Mouse (Mus musculus) heart, adult 11 months (tissue): ENCODE results near the gene Ddn.

Experiments used
- DNase-seq: peaks from one replicate; pipeline ENCODE4 v3.0.0; 2022

Ddn gene

GRCm38 (mm10) chr15:98796803-98797595 lies 12.3 kb downstream of the Ddn start:
- peak; percentile 94 for DNase-seq

- no peak for DNase-seq
These were observed 16.1 kb downstream of the Ddn start for GRCm38 (mm10) chr15:98793141-98793698.

- no peak for DNase-seq
These were observed 16.9 kb downstream of the Ddn start for GRCm38 (mm10) chr15:98792233-98793020.

DNA sequence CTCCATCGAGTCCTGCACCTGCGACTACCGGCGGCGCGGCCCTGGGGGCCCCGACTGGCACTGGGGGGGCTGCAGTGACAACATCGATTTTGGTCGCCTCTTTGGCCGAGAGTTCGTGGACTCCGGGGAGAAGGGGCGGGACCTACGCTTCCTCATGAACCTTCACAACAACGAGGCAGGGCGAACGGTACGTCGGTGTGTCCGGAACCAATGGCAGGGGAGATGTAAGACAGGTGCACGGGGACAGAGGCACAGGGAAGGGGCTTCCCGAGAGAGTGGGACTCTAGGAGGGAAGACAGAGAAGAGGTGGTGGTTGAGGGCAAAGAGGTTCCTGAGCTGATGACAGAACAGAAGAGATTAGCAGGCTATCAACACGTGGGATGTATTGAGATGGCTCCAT lies 17.5 kb downstream of the Ddn start:
- no peak for DNase-seq

DNA sequence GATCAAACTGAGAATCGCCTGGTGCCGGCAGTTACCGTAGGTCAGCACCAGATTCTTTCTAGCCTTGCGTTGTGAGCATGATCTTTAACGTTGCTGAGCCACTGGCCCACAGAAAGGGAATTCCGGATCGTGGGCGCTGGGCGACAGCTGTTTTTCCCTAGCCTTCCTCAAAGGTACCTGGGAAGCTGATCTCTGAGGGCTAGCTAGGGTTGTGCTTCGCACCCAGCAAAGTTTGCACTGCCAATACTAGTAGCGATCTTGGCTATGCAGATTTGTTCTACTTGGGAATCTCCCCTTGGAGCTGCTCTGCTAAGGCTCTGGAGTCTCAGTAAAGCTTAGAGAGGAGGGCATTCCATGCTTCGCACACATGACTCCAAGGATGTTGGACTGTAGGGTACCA lies 18.1 kb downstream of the Ddn start:
- no peak for DNase-seq

DNA sequence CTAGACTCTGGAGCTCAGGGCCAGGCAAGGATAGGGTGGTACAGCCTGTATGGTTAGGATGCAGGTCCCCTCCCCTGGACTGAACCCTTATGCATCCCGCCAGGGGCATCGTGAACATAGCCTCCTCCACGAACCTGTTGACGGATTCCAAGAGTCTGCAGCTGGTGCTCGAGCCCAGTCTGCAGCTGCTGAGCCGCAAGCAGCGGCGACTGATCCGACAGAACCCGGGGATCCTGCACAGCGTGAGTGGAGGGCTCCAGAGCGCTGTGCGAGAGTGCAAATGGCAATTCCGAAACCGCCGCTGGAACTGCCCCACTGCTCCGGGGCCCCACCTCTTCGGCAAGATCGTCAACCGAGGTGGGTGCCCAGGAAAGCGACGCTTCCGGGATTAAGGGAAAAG lies 18.5 kb downstream of the Ddn start:
- DNase-seq, result no peak

DNA sequence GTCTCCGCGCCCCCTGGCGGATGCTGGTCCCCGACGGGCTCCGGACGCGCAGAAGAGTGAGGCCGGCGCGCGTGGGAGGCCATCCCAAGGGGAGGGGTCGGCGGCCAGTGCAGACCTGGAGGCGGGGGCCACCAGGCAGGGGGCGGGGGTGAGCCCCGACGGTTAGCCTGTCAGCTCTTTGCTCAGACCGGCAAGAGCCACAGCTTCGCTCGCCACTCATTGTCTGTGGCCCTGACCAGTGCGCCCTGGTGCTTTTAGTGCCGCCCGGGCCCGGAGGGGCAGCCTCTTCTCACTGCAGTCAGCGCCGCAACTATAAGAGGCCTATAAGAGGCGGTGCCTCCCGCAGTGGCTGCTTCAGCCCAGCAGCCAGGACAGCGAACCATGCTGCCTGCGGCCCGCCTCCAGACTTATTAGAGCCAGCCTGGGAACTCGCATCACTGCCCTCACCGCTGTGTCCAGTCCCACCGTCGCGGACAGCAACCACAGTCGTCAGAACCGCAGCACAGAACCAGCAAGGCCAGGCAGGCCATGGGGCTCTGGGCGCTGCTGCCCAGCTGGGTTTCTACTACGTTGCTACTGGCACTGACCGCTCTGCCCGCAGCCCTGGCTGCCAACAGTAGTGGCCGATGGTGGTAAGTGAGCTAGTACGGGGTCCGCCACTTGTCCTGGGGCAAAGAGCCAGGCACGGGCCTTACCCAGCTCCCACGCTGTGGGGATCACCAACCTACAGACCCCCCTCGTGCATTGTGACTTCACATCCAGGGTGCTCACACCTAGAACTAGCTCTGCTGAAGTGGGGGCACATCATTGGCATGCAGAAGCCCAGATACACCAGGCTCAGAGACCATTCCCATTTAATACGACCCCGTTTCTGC lies 19.4 kb downstream of the Ddn start, which contains the start of gene Wnt1:
Wnt1 (plus strand) TSS at position 197 of the 875 bp plus-strand sequence.
- no peak for DNase-seq

DNA sequence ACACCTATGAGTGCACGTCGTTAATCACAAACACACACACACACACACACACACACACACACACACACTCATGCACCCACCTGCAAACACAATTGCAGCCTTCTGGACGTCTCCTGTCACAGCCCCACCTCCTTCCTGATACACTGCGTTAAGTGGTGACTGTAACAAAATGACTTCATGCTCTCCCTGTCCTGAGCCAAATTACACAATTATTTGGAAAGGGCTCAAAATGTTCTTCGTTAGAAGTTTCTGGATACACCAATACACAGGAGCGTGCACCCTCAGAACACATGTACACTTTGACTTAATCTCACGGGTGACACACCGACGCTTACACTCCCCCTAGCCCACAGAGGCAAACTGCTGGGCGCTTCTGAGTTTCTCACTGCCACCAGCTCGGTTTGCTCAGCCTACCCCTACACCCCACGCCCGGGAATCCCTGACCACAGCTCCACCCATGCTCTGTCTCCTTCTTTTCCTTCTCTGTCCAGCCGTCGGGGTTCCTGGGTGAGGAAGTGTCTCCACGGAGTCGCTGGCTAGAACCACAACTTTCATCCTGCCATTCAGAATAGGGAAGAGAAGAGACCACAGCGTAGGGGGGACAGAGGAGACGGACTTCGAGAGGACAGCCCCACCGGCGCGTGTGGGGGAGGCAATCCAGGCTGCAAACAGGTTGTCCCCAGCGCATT lies 20.2 kb downstream of the Ddn start:
- DNase-seq, result no peak

GRCm38 (mm10) chr15:98787930-98788329 lies 21.4 kb downstream of the Ddn start:
- no peak for DNase-seq

DNA sequence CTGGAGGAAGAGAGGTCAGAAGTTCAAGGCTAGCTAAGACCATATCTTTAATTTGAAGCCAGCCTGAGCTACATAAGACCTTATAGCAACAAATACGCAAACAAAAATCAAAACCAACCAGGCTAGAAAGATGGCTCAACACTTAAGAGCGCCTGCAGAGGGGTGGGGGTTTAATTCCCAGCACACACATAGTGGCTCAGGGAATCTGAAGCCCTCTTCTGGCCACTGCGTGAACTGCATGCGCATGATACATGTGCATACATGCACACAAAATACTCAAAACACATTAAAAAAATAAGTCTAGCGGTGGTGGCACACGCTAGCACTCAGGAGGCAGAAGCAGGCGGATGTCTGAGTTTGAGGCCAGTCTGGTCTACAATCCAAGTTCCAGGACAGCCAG lies 23.5 kb downstream of the Ddn start:
- DNase-seq, result no peak

DNA sequence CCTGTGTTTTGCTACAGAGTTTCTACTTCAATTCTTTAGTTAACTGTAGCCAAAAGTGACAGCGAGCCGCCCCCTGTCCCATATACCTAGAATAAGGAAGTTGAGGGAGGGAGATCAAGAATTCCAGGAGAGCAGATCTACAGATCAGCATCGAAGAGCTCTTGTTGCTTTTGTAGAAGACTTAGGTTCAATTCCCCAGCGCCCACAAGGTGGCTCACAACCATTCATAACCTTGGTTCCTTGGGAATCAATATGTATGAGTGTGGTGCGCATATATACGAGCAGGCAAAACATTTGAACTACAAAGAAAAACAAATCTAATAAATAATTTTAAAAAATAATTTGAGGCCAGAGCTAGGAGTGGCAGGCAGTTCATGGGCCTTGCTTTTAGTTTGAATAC lies 28.1 kb downstream of the Ddn start:
- no peak for DNase-seq

DNA sequence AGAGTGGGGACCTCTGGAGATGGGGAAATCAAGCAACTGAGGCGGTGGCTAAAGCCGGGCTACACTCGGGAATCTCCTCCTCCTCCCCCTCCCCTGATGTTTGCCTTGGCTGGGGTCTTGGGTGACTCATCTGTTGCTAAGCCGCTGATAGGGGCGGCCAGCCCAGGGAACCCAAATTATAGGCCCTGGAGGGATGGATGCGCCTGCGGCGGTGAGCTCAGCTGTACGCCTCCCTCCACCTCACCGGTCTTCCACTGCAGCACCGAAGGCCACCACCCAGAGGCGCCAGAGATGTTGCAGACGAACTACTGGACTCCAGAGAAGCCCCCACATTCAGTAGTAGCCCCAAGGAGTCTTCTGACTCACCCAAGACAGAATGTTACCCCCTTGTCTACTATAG lies 28.7 kb downstream of the Ddn start:
- DNase-seq, result peak; percentile 96

DNA sequence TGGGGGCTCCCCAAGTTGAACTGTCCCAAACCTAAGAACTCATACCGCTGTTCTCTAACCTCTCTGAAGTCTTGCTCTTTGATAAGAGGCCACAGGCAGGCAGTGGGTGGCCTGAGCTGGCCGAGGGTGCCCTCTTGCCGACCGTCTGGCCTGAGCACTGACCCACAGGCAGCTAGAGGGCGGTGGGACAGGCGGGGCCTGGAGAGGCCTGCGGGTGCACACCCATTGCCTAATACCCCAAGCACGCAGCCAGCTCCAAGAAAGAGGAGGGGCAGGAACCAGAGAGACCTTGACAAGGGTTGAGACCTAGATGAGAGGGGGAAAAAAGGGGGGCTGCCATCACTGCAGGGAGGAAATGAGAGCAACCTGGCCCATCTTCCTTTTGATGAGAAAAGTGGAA lies 29.2 kb downstream of the Ddn start:
- peak; percentile 96 for DNase-seq

GRCm38 (mm10) chr15:98778806-98779205 lies 30.5 kb downstream of the Ddn start:
- no peak for DNase-seq

DNA sequence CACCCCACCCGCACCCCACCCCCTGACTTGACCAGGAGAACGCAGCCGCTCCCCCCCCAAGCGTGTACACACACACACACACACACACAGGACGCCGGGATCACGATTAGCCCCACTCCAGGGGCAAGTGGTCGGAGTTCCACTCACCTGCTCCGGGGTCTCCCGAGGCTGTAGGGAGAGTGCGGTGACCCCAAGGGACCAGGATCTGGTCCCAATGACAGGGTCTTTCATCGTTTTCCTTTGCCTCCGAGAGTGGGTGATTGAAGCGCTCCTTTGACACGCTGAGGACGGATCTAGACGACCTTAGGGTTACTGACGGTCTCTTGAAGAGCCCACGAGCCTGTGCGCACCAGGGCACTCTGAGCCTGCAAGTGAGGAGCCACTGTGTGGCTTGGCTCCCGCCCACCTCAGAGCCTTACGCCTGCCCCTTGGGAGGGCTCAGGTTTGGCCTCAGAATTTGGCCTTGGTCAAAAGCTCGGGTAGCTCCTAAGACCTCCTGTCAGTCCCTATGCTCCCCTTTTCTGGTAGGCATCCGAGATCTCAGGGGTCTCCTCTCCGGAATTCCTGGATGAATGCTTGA lies 31.0 kb downstream of the Ddn start:
- DNase-seq, result no peak

DNA sequence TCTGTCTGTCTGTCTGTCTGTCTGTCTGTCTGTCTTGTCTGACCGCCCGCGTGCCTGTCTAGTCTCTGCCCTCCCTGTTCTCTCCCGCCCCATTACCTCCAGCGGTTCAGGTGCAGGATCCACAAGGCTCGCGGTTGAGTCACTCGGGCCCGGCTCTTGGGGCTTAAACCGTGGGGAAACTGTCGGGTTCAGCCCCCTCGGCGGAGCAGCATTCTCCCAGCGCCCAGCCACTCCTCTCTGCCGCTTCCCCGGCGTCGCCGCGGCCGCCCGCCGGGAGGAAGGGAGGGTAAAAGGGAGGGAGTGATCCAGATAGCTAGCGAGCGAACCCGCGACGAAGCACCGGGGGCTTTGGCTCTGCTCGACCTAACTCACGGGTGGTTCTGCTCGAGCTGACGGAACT lies 31.5 kb downstream of the Ddn start, which contains the start of gene Wnt10b:
Wnt10b (minus strand) TSS at position 389 of the 400 bp plus-strand sequence.
- no peak for DNase-seq

DNA sequence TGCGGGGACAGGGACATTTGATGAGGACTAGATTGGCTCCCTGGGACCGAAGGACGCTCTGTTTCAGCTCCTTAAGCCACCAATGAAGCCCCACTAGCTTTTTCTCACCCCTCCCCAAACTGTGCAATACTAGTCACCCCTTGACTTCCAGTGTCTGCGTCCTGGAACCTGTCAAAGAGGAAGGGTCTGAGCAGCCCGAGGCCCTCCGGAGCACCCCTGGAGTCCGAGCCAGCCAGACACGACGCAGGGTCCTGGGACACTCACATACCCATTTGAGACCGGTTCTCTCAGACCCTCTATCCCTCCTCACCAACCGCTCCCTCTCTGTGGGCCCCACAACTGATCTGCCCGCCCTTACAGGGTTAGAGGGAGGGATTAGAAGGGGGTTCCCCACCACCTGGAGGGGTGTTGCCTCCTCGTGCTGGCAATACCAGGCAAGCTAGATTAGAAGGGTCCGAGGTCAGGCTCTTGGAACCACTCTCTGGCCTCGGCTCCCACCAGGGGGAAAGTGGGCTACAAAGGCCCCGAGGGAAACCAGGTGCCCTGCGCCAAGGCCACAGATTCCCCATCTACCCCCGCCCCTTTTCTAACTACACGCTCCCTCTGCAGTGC lies 32.2 kb downstream of the Ddn start:
- no peak for DNase-seq

GRCm38 (mm10) chr15:98776280-98777004 lies 32.8 kb downstream of the Ddn start:
- no peak for DNase-seq

DNA sequence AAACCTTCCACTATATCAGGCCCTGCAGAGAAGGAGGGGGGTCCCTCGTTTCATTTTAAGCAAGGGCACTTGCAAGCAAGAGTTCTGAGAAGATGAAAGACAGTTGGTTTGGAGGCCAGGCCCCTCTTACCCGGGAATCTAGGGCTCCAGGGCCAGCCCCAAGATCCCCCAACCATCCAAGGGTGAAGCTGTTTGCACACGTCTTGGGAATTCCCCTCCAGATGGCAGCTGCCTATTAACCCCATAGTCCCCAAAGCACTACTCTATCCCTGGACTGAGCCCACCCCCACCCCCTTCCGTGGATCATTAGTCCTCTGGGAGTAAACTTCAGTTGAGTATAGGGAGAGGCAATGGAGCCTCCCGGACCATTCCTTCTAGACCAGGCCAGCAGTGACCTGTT lies 33.8 kb downstream of the Ddn start:
- DNase-seq, result no peak

- DNase-seq, result no peak
These were observed 35.2 kb downstream of the Ddn start for GRCm38 (mm10) chr15:98774096-98774495.
